Mouse (Mus musculus): ENCODE results near the gene Suox. TPM values are rescaled to one million over a fixed set of nuclear protein-coding genes. Genes with fewer than 3 reads are reported as not detected.
"Not testable (repeated sequence)": the region's sequence is repeated elsewhere in the genome, so short reads cannot be mapped to it uniquely, and the experiment has no call there.

Suox gene
- polyA plus RNA-seq, 1 experiment from 2014 or later = 12.3 TPM

GRCm38 (mm10) chr10:128631571-128631970 is 42.3 kb downstream of the Suox start:
- WGBS = 13% methylated on average over 6 of the region's 6 CpGs
- Histone ChIP-seq H3K4me3 (ENCODE audit: low read depth, low read length) (no peak overlapping the region), H3K27ac (ENCODE audit: low read length) (no peak overlapping the region), H3K9me3 (ENCODE audit: low read length) (no peaks in the 10 kb centered on the region), H3K4me1 (ENCODE audit: insufficient read depth, low read depth, low read length) (no peaks in the 10 kb centered on the region), H3K36me3 (ENCODE audit: insufficient read depth, low read length) (no peaks in the 10 kb centered on the region), H3K4me2 (replicated peaks; ENCODE audit: low read depth, low read length) (no peak overlapping the region), H3K27me3 (replicated peaks; ENCODE audit: insufficient read depth, low read length) (no peaks in the 10 kb centered on the region), H3K9ac (replicated peaks; ENCODE audit: low read depth) (no peak overlapping the region)
- ATAC-seq (no peak), DNase-seq (ENCODE audit: low spot score) (no peak)
- no peak for TF ChIP-seq CTCF (IDR thresholded peaks at IDR 0.05)
- no peak for TF ChIP-seq EP300 (IDR thresholded peaks at IDR 0.05)

GRCm38 (mm10) chr10:128630306-128630705 is 43.6 kb downstream of the Suox start:
- H3K4me3 ChIP-seq (ENCODE audit: low read depth, low read length); ATAC-seq; H3K27ac ChIP-seq (ENCODE audit: low read length); H3K4me1 ChIP-seq (ENCODE audit: insufficient read depth, low read depth, low read length); H3K27me3 ChIP-seq (replicated peaks; ENCODE audit: insufficient read depth, low read length); H3K9me3 ChIP-seq (ENCODE audit: low read length); H3K4me2 ChIP-seq (replicated peaks; ENCODE audit: low read depth, low read length); H3K36me3 ChIP-seq (ENCODE audit: insufficient read depth, low read length); DNase-seq (ENCODE audit: low spot score); H3K9ac ChIP-seq (replicated peaks; ENCODE audit: low read depth): not testable (repeated sequence)
- WGBS = 82% methylated on average over 5 of the region's 5 CpGs

GRCm38 (mm10) chr10:128629746-128630145 is 44.1 kb downstream of the Suox start:
- Histone ChIP-seq H3K9me3 (ENCODE audit: low read length) (no peaks in the 10 kb centered on the region), H3K27ac (ENCODE audit: low read length) (no peak overlapping the region), H3K9ac (replicated peaks; ENCODE audit: low read depth) (no peak overlapping the region), H3K4me3 (ENCODE audit: low read depth, low read length) (no peak overlapping the region), H3K4me1 (ENCODE audit: insufficient read depth, low read depth, low read length) (peaks cover 7% of the 10 kb centered on the region; the same call in 1 of the 2 replicates), H3K36me3 (ENCODE audit: insufficient read depth, low read length) (no peaks in the 10 kb centered on the region), H3K27me3 (replicated peaks; ENCODE audit: insufficient read depth, low read length) (no peaks in the 10 kb centered on the region), H3K4me2 (replicated peaks; ENCODE audit: low read depth, low read length) (no peak overlapping the region)
- TF ChIP-seq EP300 (IDR thresholded peaks at IDR 0.05) = no peak
- TF ChIP-seq CTCF (IDR thresholded peaks at IDR 0.05) = no peak
- DNase-seq (ENCODE audit: low spot score) (no peak), ATAC-seq (no peak)
- 79% methylated on average over 2 of the region's 2 CpGs for WGBS

GRCm38 (mm10) chr10:128627398-128628317 is 46.2 kb downstream of the Suox start:
- Histone ChIP-seq H3K9ac (replicated peaks; ENCODE audit: low read depth) (no peak overlapping the region), H3K9me3 (ENCODE audit: low read length) (no peaks in the 10 kb centered on the region), H3K27ac (ENCODE audit: low read length) (no peak overlapping the region), H3K36me3 (ENCODE audit: insufficient read depth, low read length) (no peaks in the 10 kb centered on the region), H3K27me3 (replicated peaks; ENCODE audit: insufficient read depth, low read length) (no peaks in the 10 kb centered on the region), H3K4me2 (replicated peaks; ENCODE audit: low read depth, low read length) (no peak overlapping the region), H3K4me1 (ENCODE audit: insufficient read depth, low read depth, low read length) (peaks cover 7% of the 10 kb centered on the region; the same call in 1 of the 2 replicates), H3K4me3 (ENCODE audit: low read depth, low read length) (no peak overlapping the region)
- DNase-seq (ENCODE audit: low spot score) (peak; percentile 4), ATAC-seq (no peak)
- 74% methylated on average over 10 of the region's 10 CpGs for WGBS
- no peak for TF ChIP-seq CTCF (IDR thresholded peaks at IDR 0.05)
- TF ChIP-seq EP300 (IDR thresholded peaks at IDR 0.05) = no peak

GRCm38 (mm10) chr10:128626311-128627310 is 47.3 kb downstream of the Suox start, which contains the start of gene Rps26:
Gene Rps26, minus strand, starts transcription at chr10:128626747.
- under 1% methylated on average over 40 of the region's 40 CpGs for WGBS
- peaks cover 7% of the 10 kb centered on the region; the same call in 1 of the 2 replicates for H3K4me1 ChIP-seq (ENCODE audit: insufficient read depth, low read depth, low read length)
- ATAC-seq (peak; percentile 100), DNase-seq (ENCODE audit: low spot score) (peak; percentile 100)
- H3K9me3 ChIP-seq (ENCODE audit: low read length) = no peaks in the 10 kb centered on the region
- TF ChIP-seq EP300 (IDR thresholded peaks at IDR 0.05) (peak; percentile 97), CTCF (IDR thresholded peaks at IDR 0.05) (peak; percentile 69)
- peak within 1 kb of the TSS; percentile 63 for H3K4me2 ChIP-seq (replicated peaks; ENCODE audit: low read depth, low read length)
- no peaks in the 10 kb centered on the region for H3K36me3 ChIP-seq (ENCODE audit: insufficient read depth, low read length)
- H3K27me3 ChIP-seq (replicated peaks; ENCODE audit: insufficient read depth, low read length) = no peaks in the 10 kb centered on the region
- H3K27ac ChIP-seq (ENCODE audit: low read length) = peak within 1 kb of the TSS; percentile 45; the same call in 1 of the 2 replicates
- peak within 1 kb of the TSS; percentile 57 for H3K9ac ChIP-seq (replicated peaks; ENCODE audit: low read depth)
- H3K4me3 ChIP-seq (ENCODE audit: low read depth, low read length) = peak within 1 kb of the TSS; percentile 64

All from lung, postnatal 0 days (tissue).